Mouse (Mus musculus) activated CD4-positive, CD25-positive, alpha-beta regulatory T cell, adult 4 months (primary cell): ENCODE data around the gene Klra3. TPM values are rescaled to one million over a fixed set of nuclear protein-coding genes. Genes with fewer than 3 reads are reported as not detected.
"Not testable (repeated sequence)": the region's sequence is repeated elsewhere in the genome, so short reads cannot be mapped to it uniquely, and the experiment has no call there.

Source experiments
- ATAC-seq: one replicate; pipeline ENCODE4 v1.8.0; 2017
- polyA plus RNA-seq, 2 experiments: library from polyadenylated mRNA; unstranded; fragments of 100-300 nt; shearing (Covaris generic); gene quantifications; one replicate each; pipeline ENCODE4 v1.2.1; 2017

Klra3 gene
- polyA plus RNA-seq = not detected

DNA sequence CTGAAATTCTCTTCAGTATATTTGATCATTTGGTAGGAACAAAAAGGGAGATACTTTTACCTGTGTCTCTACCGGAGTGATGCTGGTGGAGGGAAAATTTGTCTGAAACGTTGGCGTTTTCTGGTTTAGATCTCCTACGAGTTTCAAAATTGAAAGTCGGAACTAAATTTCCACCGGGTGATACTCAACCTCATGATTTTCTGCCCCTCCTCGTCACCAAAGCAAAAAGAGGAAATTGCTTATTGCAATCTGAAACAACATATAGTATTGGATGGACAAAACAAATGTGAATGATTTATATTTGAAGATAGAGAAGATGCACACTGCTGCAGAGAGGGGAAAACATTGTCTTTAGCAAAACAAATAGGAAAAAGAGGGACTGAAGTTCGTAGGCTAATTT is at the start of gene Klra3:
TSS of gene Klra3 (minus strand) at position 164 of the 400 bp plus-strand sequence.
- no peak for ATAC-seq

DNA sequence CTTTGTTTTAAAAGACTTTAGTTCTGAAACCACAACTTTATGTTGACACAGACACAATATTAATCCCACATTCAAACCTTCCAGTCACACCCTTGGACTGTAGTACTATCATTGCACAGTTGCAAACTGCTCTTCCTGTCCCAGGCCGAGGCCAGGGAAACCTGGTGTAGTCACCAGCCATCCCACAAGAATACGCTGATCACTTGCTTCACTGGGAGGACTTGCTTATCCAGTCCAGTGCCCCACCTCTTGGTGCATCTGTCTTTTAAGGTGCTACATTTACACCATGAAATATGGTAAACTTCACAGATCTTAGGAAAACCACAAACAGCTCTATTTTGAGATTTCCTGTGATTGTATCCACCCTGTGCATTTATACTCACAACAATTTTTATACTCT is 49.4 kb upstream of the Klra3 start, which contains the start of gene Klra1:
TSS of gene Klra1 (minus strand) at position 125 of the 400 bp plus-strand sequence.
- ATAC-seq = no peak

DNA sequence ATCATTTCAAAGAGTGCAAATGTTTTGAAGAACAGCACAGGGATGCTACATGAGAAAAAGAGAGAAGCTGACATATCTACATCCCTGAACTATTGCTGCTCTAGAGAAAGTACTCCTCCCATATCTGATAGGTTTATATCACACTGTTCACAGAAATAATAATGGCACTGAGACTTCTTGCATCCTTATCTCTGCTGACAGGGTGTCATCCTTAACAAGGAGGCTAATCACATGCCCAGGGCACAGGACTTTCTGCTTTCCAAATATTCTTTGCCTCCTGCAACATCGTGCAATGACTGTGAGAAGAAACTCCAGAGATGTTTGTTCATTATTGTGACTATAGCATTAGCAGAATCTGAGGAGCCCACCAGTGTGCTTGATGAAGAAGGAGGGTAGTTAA is 48.4 kb upstream of the Klra3 start:
- ATAC-seq = no peak

DNA sequence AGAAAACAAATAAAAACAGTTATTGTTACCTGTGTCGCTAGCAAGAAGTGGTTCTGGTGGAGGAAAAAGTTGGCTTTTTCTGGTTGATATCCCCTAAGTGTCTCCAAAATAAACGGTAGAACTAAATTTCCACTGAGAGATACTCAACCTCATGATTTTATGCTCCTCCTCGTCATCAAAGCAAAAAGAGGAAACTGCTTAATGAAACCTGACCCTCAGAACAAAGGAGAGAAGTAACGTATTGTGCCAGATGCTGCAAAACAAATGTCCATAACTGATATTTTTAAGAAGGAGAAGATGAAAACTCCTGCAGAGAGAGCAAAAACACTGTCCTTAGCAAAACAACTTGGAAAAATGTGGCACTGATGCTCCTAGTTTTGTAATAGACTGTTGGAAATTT is 45.0 kb upstream of the Klra3 start:
- no peak for ATAC-seq

DNA sequence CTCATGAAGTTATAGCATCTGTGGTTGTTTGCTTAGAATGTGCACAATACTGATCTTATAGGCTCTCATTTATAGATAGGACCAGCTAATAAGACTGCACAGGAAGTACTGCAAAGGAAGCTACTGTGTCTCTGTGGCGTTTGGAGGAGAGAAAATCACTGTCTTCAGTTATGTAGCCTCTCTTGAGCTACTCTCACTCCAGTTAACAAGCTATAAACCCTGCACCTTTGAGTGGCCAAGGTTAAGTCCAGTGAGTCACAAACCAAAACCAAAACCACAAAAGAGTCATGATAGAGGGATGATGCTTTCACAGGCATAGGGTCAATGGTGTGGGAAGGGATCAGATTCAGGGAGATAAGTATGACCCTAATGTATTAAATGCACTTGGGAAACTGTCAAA is 8.0 kb upstream of the Klra3 start:
- ATAC-seq = not testable (repeated sequence)

DNA sequence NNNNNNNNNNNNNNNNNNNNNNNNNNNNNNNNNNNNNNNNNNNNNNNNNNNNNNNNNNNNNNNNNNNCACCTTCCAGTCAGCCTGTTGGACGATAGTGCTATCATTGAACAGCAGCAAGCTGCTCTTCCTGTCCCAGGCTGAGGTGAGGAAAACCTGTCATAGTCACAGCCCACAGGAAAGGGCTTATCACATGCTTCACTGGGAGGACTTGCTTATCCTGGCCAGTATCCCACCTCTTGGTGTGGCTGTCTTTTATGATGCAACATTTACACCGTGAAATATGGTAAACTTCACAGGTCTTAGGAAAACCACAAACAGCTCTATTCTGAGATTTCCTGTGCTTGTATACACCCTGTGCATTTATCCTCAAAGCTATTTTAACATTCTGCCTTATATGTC is 4.6 kb upstream of the Klra3 start:
- not testable (repeated sequence) for ATAC-seq

DNA sequence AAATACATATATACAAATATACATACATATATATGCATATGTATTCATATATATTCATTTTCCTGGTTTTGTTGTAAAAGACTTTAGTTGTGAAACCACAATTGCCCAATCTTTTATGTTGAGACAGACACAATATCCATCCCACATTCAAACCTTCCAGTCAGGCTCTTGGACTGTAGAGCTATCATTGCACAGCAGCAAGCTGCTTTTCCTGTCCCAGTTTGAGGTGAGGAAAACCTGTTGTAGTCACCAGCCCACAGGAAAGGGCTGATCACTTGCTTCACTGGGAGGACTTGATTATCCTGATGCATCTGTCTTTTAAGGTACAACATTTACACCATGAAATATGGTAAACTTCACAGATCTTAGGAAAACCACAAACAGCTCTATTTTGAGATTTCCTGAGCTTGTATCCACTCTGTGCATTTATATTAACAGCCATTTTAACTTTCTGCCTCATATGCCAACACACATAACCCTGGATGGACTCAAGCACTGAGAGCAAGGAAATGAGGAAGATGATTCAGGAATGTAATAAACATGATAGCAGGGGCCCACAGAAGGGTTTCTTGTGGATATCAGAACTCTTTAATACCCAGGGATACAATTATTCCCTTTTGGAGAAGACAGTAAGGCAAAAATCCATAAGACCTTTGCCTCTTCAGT is 49.3 kb downstream of the Klra3 start:
- no peak for ATAC-seq

DNA sequence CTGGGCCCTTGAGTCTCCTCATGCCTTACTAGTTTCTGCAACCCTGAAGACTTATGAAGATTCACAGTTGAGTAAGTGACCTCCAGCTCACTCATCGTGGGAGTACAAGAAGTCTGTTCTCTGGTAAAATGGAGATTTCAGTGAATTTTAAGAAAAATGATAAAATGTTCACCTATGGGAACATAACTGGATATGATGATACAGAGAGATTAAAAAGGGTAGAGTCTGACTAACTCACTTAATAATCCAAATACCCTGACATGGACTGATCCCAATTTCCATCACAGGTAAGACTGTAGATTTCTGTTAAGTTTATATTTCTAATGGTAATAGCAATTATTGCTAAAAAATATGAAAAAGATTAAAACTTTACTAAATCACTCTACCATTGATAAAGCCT is 55.5 kb downstream of the Klra3 start, which contains the start of gene Klra10:
TSS of gene Klra10 (minus strand) at position 101 of the 400 bp plus-strand sequence.
- ATAC-seq = not testable (repeated sequence)

Other genes with a start within 250 kb of the Klra3 start
- gene Klra8, start 207.7 kb downstream of the Klra3 start, polyA plus RNA-seq = not detected
- not detected for gene Klra9, start 144.5 kb downstream of the Klra3 start, polyA plus RNA-seq
- not detected for gene Klra7, start 104.3 kb downstream of the Klra3 start, polyA plus RNA-seq
- gene Klra10, start 55.6 kb downstream of the Klra3 start, polyA plus RNA-seq = not detected
- not detected for gene Klra1, start 49.3 kb upstream of the Klra3 start, polyA plus RNA-seq